Mouse (Mus musculus) gastrocnemius, postnatal 36 days (tissue): ENCODE data around the gene Lztr1. TPM values are rescaled to one million over a fixed set of nuclear protein-coding genes. Genes with fewer than 3 reads are reported as not detected.
"Not testable (repeated sequence)": the region's sequence is repeated elsewhere in the genome, so short reads cannot be mapped to it uniquely, and the experiment has no call there.

Experiments
- DNase-seq, 2 experiments: peaks; one replicate each; pipeline ENCODE4 v3.0.0; 2022
- intact Hi-C: fragments of 180-260 bp; cut with DNase I; formaldehyde crosslinking; loops from one replicate; pipeline ENCODE4 v1.15.1; 2025
- total RNA-seq, 2 experiments: library from RNA; stranded (reverse); gene quantifications; 2 replicates each; pipeline ENCODE4 v1.2.3; 2021

Lztr1 gene
- total RNA-seq, 2 experiments from 2014 or later: 18.8 to 23.2 TPM

DNA sequence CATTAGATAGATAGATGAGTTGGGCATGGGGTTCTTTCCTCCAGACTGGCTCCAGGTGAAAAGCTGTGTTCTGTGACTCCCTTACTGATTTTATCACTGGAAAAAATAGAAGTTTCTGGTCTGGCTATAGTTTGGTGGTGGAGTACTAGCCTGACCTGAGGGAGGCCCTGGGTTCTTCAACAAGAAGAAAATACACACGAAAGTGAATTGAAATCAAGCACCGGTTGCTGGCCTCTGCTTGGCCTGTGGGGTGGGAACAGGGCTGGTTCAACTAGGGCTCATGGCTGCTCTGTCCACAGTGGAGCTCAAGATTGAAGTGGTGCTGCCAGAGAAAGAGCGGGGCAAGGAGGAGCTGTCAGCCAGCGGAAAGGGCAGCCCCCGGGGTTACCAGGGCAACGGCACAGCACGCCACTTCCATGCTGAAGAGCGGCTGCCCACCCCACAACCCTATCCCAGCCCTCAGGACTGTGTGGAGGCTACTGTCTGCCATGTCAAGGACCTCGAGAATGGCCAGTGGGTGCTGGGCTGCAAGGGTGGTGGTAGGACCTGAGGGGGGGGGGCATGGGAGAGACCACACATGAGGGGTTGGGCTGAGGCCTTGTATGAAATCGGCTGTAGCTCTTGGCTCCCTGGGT, 9.1 kb upstream of the Lztr1 start:
- no peak for DNase-seq
- intact Hi-C loops: no loop called here

GRCm38 (mm10) chr16:17502681-17503080, 5.8 kb upstream of the Lztr1 start:
- no peak for DNase-seq
- intact Hi-C loops: no loop called here

- intact Hi-C loops: no loop called here
- DNase-seq: no peak
These were observed 1.4 kb upstream of the Lztr1 start for GRCm38 (mm10) chr16:17507018-17507552.

- DNase-seq, intact Hi-C loops: not testable (repeated sequence)
These were observed 457 bp upstream of the Lztr1 start for GRCm38 (mm10) chr16:17508031-17508430.

GRCm38 (mm10) chr16:17509240-17509597, 731 bp downstream of the Lztr1 start:
- intact Hi-C loops: no loop called here
- DNase-seq: no peak

DNA sequence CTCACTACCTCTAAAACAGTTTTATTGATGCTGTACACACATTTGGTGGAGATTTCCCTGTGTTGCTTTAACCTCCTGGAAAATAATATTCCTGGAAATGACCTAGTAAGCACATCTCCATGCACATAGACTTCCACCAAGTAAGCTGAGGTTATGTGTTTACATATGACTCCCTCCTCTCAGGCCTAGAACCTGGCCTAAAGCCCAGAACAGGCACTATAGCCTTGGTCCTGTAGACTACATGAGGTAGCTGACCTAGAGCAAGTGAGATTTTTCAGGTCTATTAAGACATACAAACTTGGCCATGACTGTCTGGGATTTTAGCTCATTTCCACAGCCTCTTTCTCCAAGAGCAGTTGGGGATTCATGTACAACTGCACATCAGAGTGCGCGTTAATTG, 1.7 kb downstream of the Lztr1 start:
- DNase-seq: no peak
- intact Hi-C loops: no loop called here

DNA sequence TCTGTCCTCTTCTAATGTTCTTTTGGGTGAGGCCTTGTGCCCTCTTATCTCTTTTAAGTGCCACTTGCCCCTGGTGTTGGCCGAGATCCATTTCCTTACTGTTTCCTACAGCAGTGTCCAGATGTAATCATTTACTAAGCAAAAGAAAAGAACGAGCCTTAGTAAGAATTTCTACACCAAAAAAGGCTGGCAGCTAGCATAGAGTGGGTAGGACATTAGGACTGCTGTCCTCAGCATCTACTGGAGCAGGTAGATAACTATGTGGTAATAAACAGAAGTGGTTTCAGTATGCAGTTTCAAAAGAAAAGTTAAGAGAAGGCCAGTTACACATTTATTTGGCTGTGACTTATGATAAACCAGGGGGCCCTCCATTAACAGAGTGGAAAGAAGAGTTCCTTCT, 2.2 kb downstream of the Lztr1 start:
- intact Hi-C loops: no loop called here
- DNase-seq: no peak

- intact Hi-C loops: no loop called here
- DNase-seq: no peak
These were observed 2.9 kb downstream of the Lztr1 start for GRCm38 (mm10) chr16:17511431-17511830.

- DNase-seq: no peak
- intact Hi-C loops: no loop called here
These were observed 10.4 kb downstream of the Lztr1 start for GRCm38 (mm10) chr16:17518910-17519309.

GRCm38 (mm10) chr16:17524156-17524555, 15.7 kb downstream of the Lztr1 start:
- intact Hi-C loops: no loop called here

GRCm38 (mm10) chr16:17525524-17525923, 17.0 kb downstream of the Lztr1 start:
- intact Hi-C loops: no loop called here
- DNase-seq: no peak

More at GRCm38 (mm10) chr16:17524156-17524555, 15.7 kb downstream of the Lztr1 start:
- DNase-seq: no peak

GRCm38 (mm10) chr16:17526223-17526622, 17.7 kb downstream of the Lztr1 start:
- intact Hi-C loops: no loop called here
- DNase-seq: no peak

DNA sequence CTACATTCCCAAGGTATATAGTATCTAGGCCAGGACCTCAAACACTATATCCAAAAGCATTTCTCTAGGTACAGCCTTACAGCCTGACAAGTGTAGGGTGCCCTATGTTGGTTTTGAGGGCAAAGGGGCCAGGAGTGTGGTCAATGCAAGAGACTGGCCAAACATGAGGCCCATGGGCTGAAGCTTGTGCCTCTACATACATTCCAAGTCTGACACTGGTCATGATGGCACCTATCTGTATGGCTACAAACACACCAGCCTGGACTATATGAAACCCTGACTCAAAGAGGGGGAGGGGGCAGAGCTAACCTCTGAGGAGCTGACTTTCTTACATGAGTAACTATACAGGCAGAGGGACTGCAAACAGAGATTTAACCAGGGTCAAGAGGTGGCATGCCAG, 19.1 kb downstream of the Lztr1 start:
- intact Hi-C loops: no loop called here
- DNase-seq: no peak

GRCm38 (mm10) chr16:17528276-17528675, 19.8 kb downstream of the Lztr1 start:
- intact Hi-C loops: no loop called here

GRCm38 (mm10) chr16:17529981-17530586, 21.6 kb downstream of the Lztr1 start:
- intact Hi-C loops: no loop called here
- DNase-seq: no peak

More at GRCm38 (mm10) chr16:17528276-17528675, 19.8 kb downstream of the Lztr1 start:
- DNase-seq: no peak

- peak; percentile 97 for DNase-seq
- intact Hi-C loops: no loop called here
These were observed 22.3 kb downstream of the Lztr1 start, which contains the start of gene Thap7 for GRCm38 (mm10) chr16:17530640-17531288. Gene Thap7 (minus strand): TSS chr16:17531136.

- DNase-seq: no peak
- intact Hi-C loops: loop anchor here (2.0 kb wide), 1 partner anchor 127 kb away; the partner anchor contains the start of gene Snap29
These were observed 23.8 kb downstream of the Lztr1 start for GRCm38 (mm10) chr16:17532271-17532670.

DNA sequence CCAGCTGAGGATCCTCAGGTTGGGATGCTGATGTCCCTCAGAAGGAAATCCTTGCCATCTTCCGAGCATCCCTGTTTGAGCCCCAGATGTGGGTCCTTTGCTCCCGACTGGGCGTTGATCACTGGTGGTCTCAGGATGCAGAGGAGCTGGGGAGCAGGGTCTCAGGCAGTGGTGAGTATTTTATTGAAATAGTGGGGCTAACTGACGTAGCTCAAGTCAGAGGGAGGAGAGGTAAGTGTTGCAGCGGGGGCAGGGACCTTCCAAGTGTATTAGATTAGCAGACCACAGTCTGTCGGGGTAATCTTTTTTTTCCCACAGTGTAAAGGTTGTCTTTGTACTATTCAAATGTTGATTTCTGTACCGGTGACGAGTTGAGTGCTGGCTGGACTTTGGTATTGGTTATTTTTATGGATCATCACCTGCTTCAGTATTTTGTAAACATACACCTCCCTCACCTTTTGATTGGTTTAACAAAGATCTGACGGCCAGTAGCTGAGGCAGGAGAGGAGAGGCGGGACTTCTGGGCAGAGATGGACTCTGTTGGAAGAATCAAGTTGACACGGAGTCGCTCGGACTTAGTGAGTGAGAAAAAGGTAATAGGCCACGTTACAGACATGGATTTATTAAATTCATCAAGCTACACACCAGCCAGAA, 24.3 kb downstream of the Lztr1 start:
- no peak for DNase-seq
- intact Hi-C loops: loop anchor here (2.0 kb wide), 1 partner anchor 128 kb away; the partner anchor contains the start of gene Snap29

GRCm38 (mm10) chr16:17536584-17536983, 28.1 kb downstream of the Lztr1 start:
- DNase-seq: no peak
- intact Hi-C loops: no loop called here

DNA sequence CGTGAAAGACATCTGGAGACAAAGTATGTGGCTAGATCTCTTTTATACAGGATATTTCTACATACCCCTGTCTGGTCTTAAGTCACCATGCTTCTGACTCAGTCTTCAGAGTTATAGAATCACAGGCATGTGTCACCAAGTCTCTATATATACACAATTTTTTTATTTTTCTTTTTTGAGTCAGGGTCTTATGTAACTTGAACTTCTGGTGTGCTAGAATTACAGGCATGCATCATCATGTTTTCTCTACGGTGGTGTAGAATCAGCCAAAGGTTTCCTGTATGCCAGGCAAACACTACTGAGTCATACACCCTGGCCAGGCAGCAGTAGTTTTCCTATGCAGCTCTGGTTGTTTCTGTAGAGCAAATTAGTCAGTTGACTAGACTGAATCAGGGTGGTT, 34.1 kb downstream of the Lztr1 start:
- intact Hi-C loops: no loop called here
- no peak for DNase-seq

- no peak for DNase-seq
- intact Hi-C loops: no loop called here
These were observed 44.3 kb downstream of the Lztr1 start for GRCm38 (mm10) chr16:17552837-17553236.
